Mouse (Mus musculus) heart, embryonic 14.5 days (tissue): ENCODE measurements around the gene Enpp3. TPM values are rescaled to one million over a fixed set of nuclear protein-coding genes. Genes with fewer than 3 reads are reported as not detected.
A peak's percentile ranks its signal among the peaks of the same experiment; 100 is the strongest.

Experiments used
- ATAC-seq: fragments of 200-750 bp; cut with Nextera tagmentation; 2 replicates; pipeline ENCODE4 v1.8.0; 2017; ENCODE audit warnings: low read depth, moderate TSS enrichment; ENCODE audit not compliant: insufficient number of reproducible peaks, insufficient read depth, low FRiP score
- H3K27ac ChIP-seq, 2 experiments: fragments of 200-500 bp in 1 of 2; fragments of 300-500 bp in 1 of 2; sonication (generic) in 1 of 2; replicated peaks in 1 of 2; 2 replicates each; pipeline ENCODE4 v1.5.1; 2012 to 2014; ENCODE audit warnings: low read depth in 2 of 2, low read length in 2 of 2, control low read depth in 1 of 2, mild to moderate bottlenecking in 1 of 2, mixed read lengths in 1 of 2; ENCODE audit not compliant: control insufficient read depth in 1 of 2, insufficient read depth in 1 of 2
- H3K27me3 ChIP-seq: fragments of 300-500 bp; sonication (generic); 2 replicates; pipeline ENCODE4 v1.6.1; 2014; ENCODE audit warnings: mild to moderate bottlenecking, low read length, control low read depth; ENCODE audit not compliant: control insufficient read depth, insufficient read depth
- H3K36me3 ChIP-seq: fragments of 300-500 bp; sonication (generic); 2 replicates; pipeline ENCODE4 v1.6.1; 2014; ENCODE audit warnings: mild to moderate bottlenecking, control low read depth, low read length, mixed read lengths; ENCODE audit not compliant: control insufficient read depth, insufficient read depth
- H3K4me1 ChIP-seq, 2 experiments: fragments of 200-500 bp in 1 of 2; fragments of 300-500 bp in 1 of 2; sonication (generic) in 1 of 2; 2 replicates each; pipeline ENCODE4 v1.6.1; 2012 to 2014; ENCODE audit warnings: low read length in 2 of 2, control low read depth in 1 of 2, mixed read lengths in 1 of 2; ENCODE audit not compliant: control insufficient read depth in 2 of 2, insufficient read depth in 2 of 2
- H3K4me2 ChIP-seq: fragments of 300-500 bp; sonication (generic); 2 replicates; pipeline ENCODE4 v1.6.1; 2014; ENCODE audit warnings: mild to moderate bottlenecking, low read length
- H3K4me3 ChIP-seq, 2 experiments: fragments of 200-500 bp in 1 of 2; fragments of 300-500 bp in 1 of 2; sonication (generic) in 1 of 2; 2 replicates each; pipeline ENCODE4 v1.5.1; 2012 to 2014; ENCODE audit warnings: low read length in 2 of 2, mild to moderate bottlenecking in 2 of 2, control low read depth in 1 of 2, low read depth in 1 of 2, moderate library complexity in 1 of 2; ENCODE audit not compliant: control insufficient read depth in 1 of 2, insufficient read depth in 1 of 2
- H3K9ac ChIP-seq: fragments of 300-500 bp; sonication (generic); 2 replicates; pipeline ENCODE4 v1.6.1; 2014; ENCODE audit warnings: mild to moderate bottlenecking, low read length
- H3K9me3 ChIP-seq: fragments of 300-500 bp; sonication (generic); 2 replicates; pipeline ENCODE4 v1.6.1; 2016; ENCODE audit warnings: low read length, control low read depth; ENCODE audit not compliant: control insufficient read depth
- WGBS: fragments of 180-500 bp; shearing (Covaris S2); extraction: QIAGEN DNeasy Blood & Tissue Kit; methylation state at CpG from one replicate; pipeline ENCODE4 v1.1.7; 2014; 5-methylcytosine and 5-hydroxymethylcytosine counted together
- polyA plus RNA-seq: library from polyadenylated mRNA; unstranded; fragments of >200 nt; fragmentation: Nextera tagmentation; extraction: Ambion mirVana; gene quantifications from 2 replicates; pipeline ENCODE4 v1.2.1, GENCODE M21; 2014

Enpp3 gene
- polyA plus RNA-seq, 1 experiment from 2014 or later: 2.9 TPM

- H3K36me3 ChIP-seq: no peaks in the 10 kb centered on the region
- WGBS: 29% methylated on average over 8 of the region's 8 CpGs
- no peak overlapping the region for H3K27ac ChIP-seq
- H3K27me3 ChIP-seq: no peaks in the 10 kb centered on the region
- peaks cover 6 to 7% of the 10 kb centered on the region in 2 experiments for H3K4me1 ChIP-seq
- H3K4me2 ChIP-seq: no peak overlapping the region
- no peak for ATAC-seq
- H3K9ac ChIP-seq: no peak overlapping the region
- no peaks in the 10 kb centered on the region for H3K9me3 ChIP-seq
- no peak overlapping the region for H3K4me3 ChIP-seq
Observed at GRCm38 (mm10) chr10:24758326-24758915, 84.2 kb downstream of the Enpp3 start.

DNA sequence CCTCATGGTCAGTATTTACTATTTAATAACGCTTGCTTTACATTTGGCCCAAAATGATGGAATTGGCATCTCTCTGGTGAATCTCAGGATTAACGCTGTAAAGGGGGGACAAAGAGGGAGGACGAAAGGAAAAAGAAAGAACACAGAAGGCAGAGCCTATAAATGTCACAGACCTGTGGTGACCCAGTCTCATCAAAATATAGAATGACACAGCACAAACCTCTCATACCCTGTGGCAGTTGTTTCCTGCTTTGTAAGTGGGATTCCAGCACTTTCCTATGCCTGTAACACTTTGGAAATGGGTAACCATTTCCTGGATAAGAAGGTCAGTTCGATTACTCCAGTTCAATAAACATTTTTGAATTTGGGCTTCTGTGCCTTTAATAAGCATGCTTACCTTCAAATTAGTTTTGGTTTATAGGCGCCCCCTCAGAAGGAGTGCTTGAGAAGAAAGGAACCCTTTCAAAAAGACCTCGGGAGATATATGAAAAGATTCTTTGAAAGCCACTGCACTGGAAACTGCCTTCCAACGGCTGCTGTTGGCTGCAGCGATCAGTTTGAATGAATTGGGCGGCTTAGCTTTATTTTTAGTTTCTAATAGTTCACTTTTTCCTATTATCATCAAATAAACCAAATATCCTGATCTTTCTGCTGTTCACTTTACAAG is 87.6 kb downstream of the Enpp3 start:
- H3K27me3 ChIP-seq: no peaks in the 10 kb centered on the region
- ATAC-seq: no peak
- peak overlapping the region in 1 of 2 experiments; percentile 39; a peak in 1 of 4 replicates for H3K4me3 ChIP-seq
- peaks cover 6 to 7% of the 10 kb centered on the region in 2 experiments for H3K4me1 ChIP-seq
- peak overlapping the region; percentile 61 for H3K4me2 ChIP-seq
- 74% methylated on average over 9 of the region's 9 CpGs for WGBS
- H3K36me3 ChIP-seq: no peaks in the 10 kb centered on the region
- H3K9ac ChIP-seq: no peak overlapping the region; the same call in 1 of the 2 replicates
- H3K9me3 ChIP-seq: no peaks in the 10 kb centered on the region
- H3K27ac ChIP-seq: no peak overlapping the region

DNA sequence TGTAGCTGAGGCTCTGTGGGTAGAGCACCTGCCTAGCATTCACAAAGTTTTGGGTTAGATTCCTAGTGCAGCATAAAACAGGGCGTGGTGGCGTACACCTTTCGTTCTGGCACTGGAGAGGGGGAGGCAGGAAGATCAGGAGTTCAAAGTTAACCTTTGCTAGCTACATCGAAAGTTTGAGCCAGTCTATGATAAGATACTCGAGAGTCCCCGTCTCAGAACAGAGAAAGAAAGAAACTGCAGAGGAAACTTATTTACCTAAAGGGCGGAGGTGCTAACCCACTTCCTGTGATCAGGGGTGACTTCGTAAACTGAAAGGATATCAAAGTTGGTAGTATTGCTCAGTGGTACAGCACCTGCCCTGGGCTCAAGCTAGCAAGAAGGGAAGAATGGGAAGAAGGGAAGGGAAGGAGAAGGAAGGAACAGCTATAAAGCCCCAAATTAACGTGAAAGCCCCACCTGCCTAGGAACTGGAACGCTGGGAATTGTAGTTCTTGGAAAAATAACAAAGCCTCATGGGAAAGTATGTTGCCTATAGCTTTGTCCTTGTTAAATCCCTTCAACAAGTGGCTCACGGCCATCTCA is 88.3 kb downstream of the Enpp3 start:
- 33% methylated on average over 11 of the region's 11 CpGs for WGBS

GRCm38 (mm10) chr10:24753536-24754250 is 88.9 kb downstream of the Enpp3 start:
- peaks cover 5 to 6% of the 10 kb centered on the region in 2 experiments for H3K4me1 ChIP-seq
- no peak overlapping the region for H3K27ac ChIP-seq
- 60% methylated on average over 16 of the region's 16 CpGs for WGBS
- no peaks in the 10 kb centered on the region for H3K36me3 ChIP-seq
- H3K4me3 ChIP-seq: peak overlapping the region; percentile 39 to 41
- no peaks in the 10 kb centered on the region for H3K9me3 ChIP-seq
- H3K9ac ChIP-seq: peak overlapping the region; percentile 8; the same call in 1 of the 2 replicates
- no peak for ATAC-seq
- peak overlapping the region; percentile 61 for H3K4me2 ChIP-seq
- H3K27me3 ChIP-seq: no peaks in the 10 kb centered on the region

More for the DNA sequence above, 88.3 kb downstream of the Enpp3 start:
- Histone ChIP-seq H3K4me1 (peaks cover 6 to 7% of the 10 kb centered on the region in 2 experiments), H3K4me2 (peak overlapping the region; percentile 61), H3K27me3 (no peaks in the 10 kb centered on the region), H3K4me3 (peak overlapping the region; percentile 39 to 41), H3K9ac (peak overlapping the region; percentile 8; the same call in 1 of the 2 replicates), H3K36me3 (no peaks in the 10 kb centered on the region), H3K9me3 (no peaks in the 10 kb centered on the region), H3K27ac (no peak overlapping the region)
- ATAC-seq: no peak

- Histone ChIP-seq H3K4me3 (no peak overlapping the region), H3K27me3 (no peaks in the 10 kb centered on the region), H3K36me3 (no peaks in the 10 kb centered on the region), H3K27ac (no peak overlapping the region), H3K4me1 (no peaks in the 10 kb centered on the region; a peak in 1 of 4 replicates), H3K9ac (no peak overlapping the region), H3K9me3 (no peaks in the 10 kb centered on the region), H3K4me2 (no peak overlapping the region)
- ATAC-seq: no peak
- 78% methylated on average over 12 of the region's 13 CpGs for WGBS
Observed at GRCm38 (mm10) chr10:24742950-24743487, 99.6 kb downstream of the Enpp3 start.

DNA sequence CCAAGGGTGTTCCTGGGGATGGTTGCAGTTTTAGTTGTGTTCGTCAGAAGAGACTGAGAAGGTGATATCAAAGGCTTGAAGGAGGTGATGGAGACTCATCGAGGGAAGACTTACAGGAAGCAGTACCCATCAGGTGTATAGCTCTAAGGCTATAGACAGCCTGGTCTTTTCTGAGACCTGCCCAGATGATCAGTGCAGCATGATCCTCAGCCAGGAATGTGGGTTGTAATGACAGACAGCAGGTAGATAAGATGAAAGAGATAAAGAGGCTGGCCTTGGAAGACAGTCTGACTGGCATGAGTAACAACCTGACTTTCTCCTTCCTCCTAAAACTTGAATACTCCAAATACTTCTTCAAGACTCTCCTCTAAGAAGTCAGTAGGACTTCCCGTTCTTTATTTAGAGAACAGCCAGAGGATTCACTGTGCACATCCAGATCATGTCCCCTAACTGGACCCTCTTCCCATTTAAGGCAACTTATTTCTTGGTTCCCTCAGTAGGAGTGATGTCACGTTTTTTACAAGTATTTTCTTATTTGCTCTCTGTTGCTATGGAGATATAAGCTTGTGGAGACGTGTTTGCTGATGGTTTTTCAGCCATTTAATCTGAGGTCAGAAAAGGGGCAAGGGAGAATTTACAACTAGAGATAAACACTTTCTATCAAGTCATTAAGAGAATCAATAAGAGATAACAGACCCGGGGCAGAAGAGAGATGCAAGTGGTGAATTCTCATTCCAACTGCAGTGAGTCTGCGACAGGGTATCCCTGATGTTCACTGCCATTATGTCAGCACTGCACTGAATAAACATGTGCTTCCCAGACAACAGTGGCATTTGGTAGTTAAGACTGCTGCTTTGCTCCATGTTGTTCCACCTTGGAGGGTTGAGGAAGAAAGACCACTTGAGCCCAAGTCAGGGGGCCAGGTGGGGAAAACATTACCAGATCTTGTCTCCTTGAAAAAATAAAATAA is 101.1 kb downstream of the Enpp3 start:
- Histone ChIP-seq H3K9me3 (no peaks in the 10 kb centered on the region), H3K4me3 (no peak overlapping the region), H3K27ac (no peak overlapping the region), H3K9ac (no peak overlapping the region), H3K36me3 (no peaks in the 10 kb centered on the region), H3K4me1 (no peaks in the 10 kb centered on the region; a peak in 1 of 4 replicates), H3K27me3 (no peaks in the 10 kb centered on the region), H3K4me2 (no peak overlapping the region)
- ATAC-seq: no peak
- WGBS: 37% methylated on average over 7 of the region's 7 CpGs
